Comparison of ENCODE assay signal across 10 mouse cellular contexts in the genomic region with DNA sequence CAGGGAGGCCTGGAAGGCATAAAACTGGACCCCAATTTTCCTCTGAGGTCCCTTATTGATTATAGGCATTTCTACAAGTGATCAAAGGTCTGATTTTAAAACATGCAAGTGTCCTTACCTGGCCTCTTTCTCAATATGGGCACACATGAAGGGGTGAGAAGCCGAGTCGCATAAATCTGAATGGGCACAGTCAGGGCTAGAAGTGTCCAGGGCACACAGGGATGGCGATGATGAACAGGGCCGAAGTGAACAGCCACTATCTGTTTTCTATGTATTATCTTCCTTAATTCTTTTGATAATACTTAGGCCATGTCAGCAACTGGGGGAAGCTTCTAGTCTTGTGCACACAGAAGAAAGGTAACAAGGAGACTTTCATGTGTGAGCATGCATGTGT. TPM values are rescaled to one million over a fixed set of nuclear protein-coding genes. Genes with fewer than 3 reads are reported as not detected.
DNase-seq lines count a peak whose midpoint lies in the region; ATAC-seq and TF ChIP-seq lines count a peak whose summit lies in the region.
"Had no signal": no experiment of that assay in that cellular context is flagged by ENCODE, and none has a peak within 500 bp of the region (broad histone marks: within the 10 kb centered on the region; RNA-seq: fewer than 3 reads in every experiment).

No protein-coding gene starts in this region.

- H3K27ac ChIP-seq in cerebellum, adult 2 months (ENCODE audit: insufficient read depth, low read length): no peak overlapping the region
- H3K27ac ChIP-seq in embryonic facial prominence, embryonic 15.5 days (replicated peaks): 0 out of 2 replicates have a peak overlapping the region, but pooled peaks have one; percentile 39
- H3K27ac ChIP-seq in hindbrain, embryonic 16.5 days (ENCODE audit: low read depth, low read length): peak overlapping the region; percentile 50; the same call in 1 of the 2 replicates
- H3K27ac ChIP-seq in midbrain, embryonic 15.5 days: peak overlapping the region; percentile 26; the same call in 1 of the 2 replicates
- no peak overlapping the region for H3K27ac ChIP-seq in heart, embryonic 11.5 days (ENCODE audit: low read depth, low read length)
- H3K27ac ChIP-seq: liver, embryonic 13.5 days had no signal

- DNase-seq in cerebellum, adult 2 months: no peak
- DNase-seq in adrenal gland, adult 8-10 months: no peak
- DNase-seq in right cerebral cortex, adult 2 months (ENCODE audit: low spot score in 2 of 2): no peak
- DNase-seq: cerebellum, adult 9-10 months; liver, embryonic 13.5 days had no signal

- peak overlapping the region; percentile 6 for H3K4me3 ChIP-seq in cerebellum, adult 2 months (replicated peaks; ENCODE audit: insufficient read depth, low read depth, low read length)
- peak overlapping the region; percentile 24 for H3K4me3 ChIP-seq in embryonic facial prominence, embryonic 15.5 days (replicated peaks)
- H3K4me3 ChIP-seq in hindbrain, embryonic 16.5 days (ENCODE audit: low read length): no peak overlapping the region; the same call in 1 of the 2 replicates
- H3K4me3 ChIP-seq in midbrain, embryonic 15.5 days: peak overlapping the region; percentile 25; the same call in 1 of the 2 replicates
- H3K4me3 ChIP-seq in heart, embryonic 11.5 days (ENCODE audit: low read depth, low read length): no peak overlapping the region
- H3K4me3 ChIP-seq: liver, embryonic 13.5 days had no signal

- H3K27me3 ChIP-seq in cerebellum, adult 2 months (ENCODE audit: control insufficient read depth, insufficient read depth, low read length): no peaks in the 10 kb centered on the region
- no peaks in the 10 kb centered on the region for H3K27me3 ChIP-seq in embryonic facial prominence, embryonic 15.5 days
- H3K27me3 ChIP-seq in hindbrain, embryonic 16.5 days (replicated peaks; ENCODE audit: control insufficient read depth, insufficient read depth, low read length): no peaks in the 10 kb centered on the region
- H3K27me3 ChIP-seq in midbrain, embryonic 15.5 days (replicated peaks): peaks cover 22% of the 10 kb centered on the region; the same call in 1 of the 2 replicates
- H3K27me3 ChIP-seq in heart, embryonic 11.5 days (ENCODE audit: control insufficient read depth, insufficient read depth, low read length): no peaks in the 10 kb centered on the region
- H3K27me3 ChIP-seq: liver, embryonic 13.5 days had no signal

- peak overlapping the region; percentile 40 for H3K4me2 ChIP-seq in embryonic facial prominence, embryonic 15.5 days (replicated peaks)
- peak overlapping the region; percentile 53 for H3K4me2 ChIP-seq in hindbrain, embryonic 16.5 days (ENCODE audit: low read length)
- peak overlapping the region; percentile 46 for H3K4me2 ChIP-seq in midbrain, embryonic 15.5 days
- H3K4me2 ChIP-seq in heart, embryonic 11.5 days: no peak overlapping the region
- H3K4me2 ChIP-seq: liver, embryonic 13.5 days had no signal

- no peak for ATAC-seq in cerebellum, adult (ENCODE audit: insufficient number of reproducible peaks, low FRiP score, low TSS enrichment)
- ATAC-seq in embryonic facial prominence, embryonic 15.5 days (ENCODE audit: insufficient number of reproducible peaks, low FRiP score, low TSS enrichment, low read depth): no peak
- peak; percentile 43; the same call in 1 of the 2 replicates for ATAC-seq in hindbrain, embryonic 16.5 days
- ATAC-seq in midbrain, embryonic 15.5 days (replicated peaks): peak; percentile 60; the same call in 1 of the 2 replicates
- ATAC-seq in heart, embryonic 11.5 days (replicated peaks; ENCODE audit: insufficient number of reproducible peaks, low FRiP score, low TSS enrichment): no peak

- 79% methylated on average over 4 of the region's 4 CpGs for WGBS in cerebellum, adult 2 months
- 90% methylated on average over 4 of the region's 4 CpGs for WGBS in embryonic facial prominence, embryonic 15.5 days
- 77% methylated on average over 4 of the region's 4 CpGs for WGBS in hindbrain, embryonic 16.5 days
- WGBS in midbrain, embryonic 15.5 days: 67% methylated on average over 4 of the region's 4 CpGs
- 91% methylated on average over 4 of the region's 4 CpGs for WGBS in heart, embryonic 11.5 days (ENCODE audit: insufficient replicate concordance)

- H3K9me3 ChIP-seq in embryonic facial prominence, embryonic 15.5 days (replicated peaks): no peaks in the 10 kb centered on the region
- H3K9me3 ChIP-seq in hindbrain, embryonic 16.5 days (ENCODE audit: control insufficient read depth, low read length): no peaks in the 10 kb centered on the region
- H3K9me3 ChIP-seq in midbrain, embryonic 15.5 days: no peaks in the 10 kb centered on the region
- H3K9me3 ChIP-seq in heart, embryonic 11.5 days (replicated peaks; ENCODE audit: control insufficient read depth, low read length): no peaks in the 10 kb centered on the region
- H3K9me3 ChIP-seq: liver, embryonic 13.5 days had no signal

- no peak overlapping the region for H3K9ac ChIP-seq in embryonic facial prominence, embryonic 15.5 days
- peak overlapping the region; percentile 32 for H3K9ac ChIP-seq in hindbrain, embryonic 16.5 days (ENCODE audit: low read depth, low read length)
- no peak overlapping the region for H3K9ac ChIP-seq in midbrain, embryonic 15.5 days
- H3K9ac ChIP-seq in heart, embryonic 11.5 days (ENCODE audit: low read depth, low read length): no peak overlapping the region
- H3K9ac ChIP-seq: liver, embryonic 13.5 days had no signal

- H3K4me1 ChIP-seq in cerebellum, adult 2 months (ENCODE audit: control insufficient read depth, insufficient read depth, low read length): no peaks in the 10 kb centered on the region
- peaks cover 6% of the 10 kb centered on the region; the same call in 1 of the 2 replicates for H3K4me1 ChIP-seq in embryonic facial prominence, embryonic 15.5 days
- H3K4me1 ChIP-seq in hindbrain, embryonic 16.5 days (ENCODE audit: control insufficient read depth, insufficient read depth, low read depth, low read length): no peaks in the 10 kb centered on the region
- H3K4me1 ChIP-seq in midbrain, embryonic 15.5 days: peaks cover 9% of the 10 kb centered on the region; the same call in 1 of the 2 replicates
- H3K4me1 ChIP-seq in heart, embryonic 11.5 days (ENCODE audit: control insufficient read depth, insufficient read depth, low read length): no peaks in the 10 kb centered on the region
- H3K4me1 ChIP-seq: liver, embryonic 13.5 days had no signal

- TF ChIP-seq CTCF in cerebellum, adult 2 months (IDR thresholded peaks at IDR 0.05; ENCODE audit: borderline replicate concordance, insufficient read depth, low read depth, low read length): no peak

- H3K36me3 ChIP-seq in embryonic facial prominence, embryonic 15.5 days: no peaks in the 10 kb centered on the region
- no peaks in the 10 kb centered on the region for H3K36me3 ChIP-seq in hindbrain, embryonic 16.5 days (ENCODE audit: control insufficient read depth, insufficient read depth, low read length)
- no peaks in the 10 kb centered on the region for H3K36me3 ChIP-seq in midbrain, embryonic 15.5 days (replicated peaks)
- no peaks in the 10 kb centered on the region for H3K36me3 ChIP-seq in heart, embryonic 11.5 days (ENCODE audit: control insufficient read depth, insufficient read depth, low read length)
- H3K36me3 ChIP-seq: liver, embryonic 13.5 days had no signal

- no peak for TF ChIP-seq POLR2A in cerebellum, adult 2 months (IDR thresholded peaks at IDR 0.05; ENCODE audit: borderline replicate concordance, insufficient read depth, low read length)

RNA-seq across cellular contexts. Expression of a gene that starts 54.5 kb away (rescaled TPM):
- 63.6 and 63.7 TPM in 2 replicates for polyA plus RNA-seq in cerebellum, adult 2 months (2012; rRNA removed)
- 21.9 and 25.9 TPM in 2 replicates for polyA plus RNA-seq in embryonic facial prominence, embryonic 15.5 days (2015; fragmentation: Nextera tagmentation; extraction: Ambion mirVana)
- 15.3 and 17.3 TPM in 2 replicates for polyA plus RNA-seq in hindbrain, embryonic 16.5 days (2015; fragmentation: Nextera tagmentation; extraction: Ambion mirVana)
- 15.5 and 15.7 TPM in 2 replicates for polyA plus RNA-seq in midbrain, embryonic 15.5 days (2015; fragmentation: Nextera tagmentation; extraction: Ambion mirVana)
- 10 to 100 TPM; 61.8 to 83.5 (median 72.3) TPM for total RNA-seq in adrenal gland, adult 8-10 months (2022)
- polyA plus RNA-seq in heart, embryonic 11.5 days (2014; fragmentation: Nextera tagmentation; extraction: Ambion mirVana): 7.4 and 11.8 TPM in 2 replicates

Comparison
In these comparisons a context has a peak if more than half of its experiments do, and no peak if none do; other contexts are left out.
1. H3K27ac ChIP-seq: peak in embryonic facial prominence, embryonic 15.5 days (single experiment), hindbrain, embryonic 16.5 days (single experiment) and midbrain, embryonic 15.5 days (single experiment); none in cerebellum, adult 2 months (single experiment) and heart, embryonic 11.5 days (single experiment).
2. H3K4me3 ChIP-seq: peak in cerebellum, adult 2 months (single experiment), embryonic facial prominence, embryonic 15.5 days (single experiment) and midbrain, embryonic 15.5 days (single experiment); none in hindbrain, embryonic 16.5 days (single experiment) and heart, embryonic 11.5 days (single experiment).
3. ATAC-seq: peak in hindbrain, embryonic 16.5 days (single experiment) and midbrain, embryonic 15.5 days (single experiment); none in cerebellum, adult (single experiment), embryonic facial prominence, embryonic 15.5 days (single experiment) and heart, embryonic 11.5 days (single experiment).